Mouse (Mus musculus): ENCODE results near the gene 2510039O18Rik.
A peak's percentile ranks its signal among the peaks of the same experiment; 100 is the strongest.

GRCm38 (mm10) chr4:147959881-147960831 is 19.5 kb downstream of the 2510039O18Rik start:
- peak; percentile 79; the same call in 1 of the 2 replicates for TF ChIP-seq CTCF (IDR thresholded peaks at IDR 0.05; ENCODE audit: borderline replicate concordance, extremely low read depth, insufficient read depth, insufficient read length)
- TF ChIP-seq POLR2A (IDR thresholded peaks at IDR 0.05; ENCODE audit: borderline replicate concordance, extremely low read depth, insufficient read depth, insufficient read length, poor library complexity, severe bottlenecking), result no peak

All from brain, embryonic 14.5 days (tissue).